Mouse (Mus musculus) gastrocnemius, postnatal 10 days (tissue): ENCODE results near the gene Gm28305. TPM values are rescaled to one million over a fixed set of nuclear protein-coding genes. Genes with fewer than 3 reads are reported as not detected.

Experiments
- DNase-seq: peaks from one replicate; pipeline ENCODE4 v3.0.0; 2021; ENCODE audit warnings: mixed read lengths
- total RNA-seq, 2 experiments: library from RNA; stranded (reverse); gene quantifications; 2 replicates each; pipeline ENCODE4 v1.2.3; 2021

Gm28305 gene
- total RNA-seq, 2 experiments from 2014 or later = not detected

GRCm38 (mm10) chr9:104070863-104071604, 30.6 kb downstream of the Gm28305 start:
- DNase-seq = no peak

GRCm38 (mm10) chr9:104075808-104076207, 35.3 kb downstream of the Gm28305 start:
- DNase-seq = no peak

GRCm38 (mm10) chr9:104078780-104079179, 38.3 kb downstream of the Gm28305 start:
- no peak for DNase-seq

- DNase-seq = peak; percentile 39
Measured at GRCm38 (mm10) chr9:104079379-104079778, 38.9 kb downstream of the Gm28305 start.

- no peak for DNase-seq
Measured at GRCm38 (mm10) chr9:104080038-104080437, 39.6 kb downstream of the Gm28305 start.

- no peak for DNase-seq
Measured at GRCm38 (mm10) chr9:104085730-104086429, 45.4 kb downstream of the Gm28305 start.

GRCm38 (mm10) chr9:104088555-104088954, 48.1 kb downstream of the Gm28305 start:
- DNase-seq = peak; percentile 21

GRCm38 (mm10) chr9:104092945-104093344, 52.5 kb downstream of the Gm28305 start:
- no peak for DNase-seq

- no peak for DNase-seq
Measured at GRCm38 (mm10) chr9:104098256-104098655, 57.8 kb downstream of the Gm28305 start.

- DNase-seq = no peak
Measured at GRCm38 (mm10) chr9:104099060-104099459, 58.6 kb downstream of the Gm28305 start.

- no peak for DNase-seq
Measured at GRCm38 (mm10) chr9:104100822-104101221, 60.4 kb downstream of the Gm28305 start.

GRCm38 (mm10) chr9:104101458-104101857, 61.0 kb downstream of the Gm28305 start:
- no peak for DNase-seq

- DNase-seq = no peak
Measured at GRCm38 (mm10) chr9:104102301-104102700, 61.8 kb downstream of the Gm28305 start.

GRCm38 (mm10) chr9:104102901-104103300, 62.4 kb downstream of the Gm28305 start:
- DNase-seq = no peak

- DNase-seq = no peak
Measured at GRCm38 (mm10) chr9:104104986-104105385, 64.5 kb downstream of the Gm28305 start.

- no peak for DNase-seq
Measured at GRCm38 (mm10) chr9:104106930-104107329, 66.5 kb downstream of the Gm28305 start.

- DNase-seq = no peak
Measured at GRCm38 (mm10) chr9:104107482-104107881, 67.0 kb downstream of the Gm28305 start.

GRCm38 (mm10) chr9:104108571-104109143, 68.2 kb downstream of the Gm28305 start:
- DNase-seq = no peak

- no peak for DNase-seq
Measured at GRCm38 (mm10) chr9:104109151-104109550, 68.7 kb downstream of the Gm28305 start.

- DNase-seq = no peak
Measured at GRCm38 (mm10) chr9:104123101-104123500, 82.6 kb downstream of the Gm28305 start.

GRCm38 (mm10) chr9:104123622-104124021, 83.2 kb downstream of the Gm28305 start:
- no peak for DNase-seq
